Mouse (Mus musculus) adrenal gland, postnatal 10 days (tissue): ENCODE measurements around the gene Dclk3. TPM values are rescaled to one million over a fixed set of nuclear protein-coding genes. Genes with fewer than 3 reads are reported as not detected.

Experiments
- DNase-seq: peaks from one replicate; pipeline ENCODE4 v3.0.0; 2021; ENCODE audit warnings: mixed read lengths
- total RNA-seq, 2 experiments: library from RNA; stranded (reverse); gene quantifications; 2 replicates each; pipeline ENCODE4 v1.2.3; 2021

Gene Dclk3
- total RNA-seq, 2 experiments from 2014 or later, result 1.3 to 1.7 TPM

GRCm38 (mm10) chr9:111490583-111490982, 51.7 kb downstream of the Dclk3 start:
- no peak for DNase-seq

GRCm38 (mm10) chr9:111491280-111491679, 52.4 kb downstream of the Dclk3 start:
- DNase-seq, result no peak

GRCm38 (mm10) chr9:111493490-111493889, 54.6 kb downstream of the Dclk3 start:
- no peak for DNase-seq

GRCm38 (mm10) chr9:111495561-111495960, 56.7 kb downstream of the Dclk3 start:
- DNase-seq, result peak; percentile 85

- peak; percentile 88 for DNase-seq
Measured at GRCm38 (mm10) chr9:111497074-111497811, 58.4 kb downstream of the Dclk3 start.

- no peak for DNase-seq
Measured at GRCm38 (mm10) chr9:111500211-111500610, 61.3 kb downstream of the Dclk3 start.

GRCm38 (mm10) chr9:111506075-111506474, 67.2 kb downstream of the Dclk3 start:
- no peak for DNase-seq

GRCm38 (mm10) chr9:111514586-111515473, 75.9 kb downstream of the Dclk3 start:
- no peak for DNase-seq

- DNase-seq, result no peak
Measured at GRCm38 (mm10) chr9:111515536-111515935, 76.7 kb downstream of the Dclk3 start.

GRCm38 (mm10) chr9:111522226-111522625, 83.3 kb downstream of the Dclk3 start:
- DNase-seq, result no peak

- DNase-seq, result no peak
Measured at GRCm38 (mm10) chr9:111523111-111523510, 84.2 kb downstream of the Dclk3 start.

GRCm38 (mm10) chr9:111523871-111524270, 85.0 kb downstream of the Dclk3 start:
- DNase-seq, result no peak

GRCm38 (mm10) chr9:111534744-111535423, 96.0 kb downstream of the Dclk3 start:
- no peak for DNase-seq

GRCm38 (mm10) chr9:111535445-111536064, 96.7 kb downstream of the Dclk3 start:
- no peak for DNase-seq

Other genes starting within 250 kb of the Dclk3 start
- 10 to 100 TPM; 16.3 to 29.2 TPM for gene Mlh1, start 167.3 kb upstream of the Dclk3 start, total RNA-seq
- gene Epm2aip1, start 167.2 kb upstream of the Dclk3 start, total RNA-seq, result 10 to 100 TPM; 32.8 to 40.6 TPM
- gene Trank1, start 127.3 kb upstream of the Dclk3 start, total RNA-seq, result 10 to 100 TPM; 44.7 to 51.7 TPM